Mouse (Mus musculus) heart, embryonic 12.5 days (tissue): ENCODE measurements around the gene Pibf1. TPM values are rescaled to one million over a fixed set of nuclear protein-coding genes. Genes with fewer than 3 reads are reported as not detected.

Experiments used
- ATAC-seq: fragments of 200-750 bp; cut with Nextera tagmentation; 2 replicates; pipeline ENCODE4 v1.8.0; 2017; ENCODE audit warnings: moderate TSS enrichment, moderate library complexity; ENCODE audit not compliant: insufficient number of reproducible peaks, low FRiP score
- H3K27ac ChIP-seq: fragments of 300-500 bp; sonication (generic); 2 replicates; pipeline ENCODE4 v1.5.1; 2016; ENCODE audit warnings: mild to moderate bottlenecking, moderate library complexity; ENCODE audit not compliant: poor library complexity, severe bottlenecking
- H3K27me3 ChIP-seq: fragments of 300-500 bp; sonication (generic); replicated peaks from 2 replicates; pipeline ENCODE4 v1.6.1; 2016; ENCODE audit warnings: mild to moderate bottlenecking, moderate library complexity
- H3K36me3 ChIP-seq: fragments of 300-500 bp; sonication (generic); 2 replicates; pipeline ENCODE4 v1.6.1; 2016; ENCODE audit warnings: mild to moderate bottlenecking, moderate library complexity
- H3K4me1 ChIP-seq: fragments of 300-500 bp; sonication (generic); replicated peaks from 2 replicates; pipeline ENCODE4 v1.6.1; 2016; ENCODE audit warnings: mild to moderate bottlenecking
- H3K4me2 ChIP-seq: fragments of 300-500 bp; sonication (generic); 2 replicates; pipeline ENCODE4 v1.6.1; 2016; ENCODE audit warnings: mild to moderate bottlenecking, moderate library complexity
- H3K4me3 ChIP-seq: fragments of 300-500 bp; sonication (generic); 2 replicates; pipeline ENCODE4 v1.5.1; 2016; ENCODE audit warnings: mild to moderate bottlenecking
- H3K9ac ChIP-seq: fragments of 300-500 bp; sonication (generic); 2 replicates; pipeline ENCODE4 v1.6.1; 2016; ENCODE audit warnings: mild to moderate bottlenecking, moderate library complexity
- H3K9me3 ChIP-seq: fragments of 300-500 bp; sonication (generic); replicated peaks from 2 replicates; pipeline ENCODE4 v1.6.1; 2016; ENCODE audit warnings: mild to moderate bottlenecking, moderate library complexity
- WGBS: fragments of 180-500 bp; shearing (Covaris S2); methylation state at CpG from one replicate; pipeline ENCODE4 v1.1.7; 2016; 5-methylcytosine and 5-hydroxymethylcytosine counted together
- polyA plus RNA-seq: library from polyadenylated mRNA; unstranded; fragments of >200 nt; fragmentation: Nextera tagmentation; extraction: Ambion mirVana; gene quantifications from 2 replicates; pipeline ENCODE4 v1.2.1, GENCODE M21; 2016

Gene Pibf1
- polyA plus RNA-seq, 1 experiment from 2014 or later, result 17.6 TPM

DNA sequence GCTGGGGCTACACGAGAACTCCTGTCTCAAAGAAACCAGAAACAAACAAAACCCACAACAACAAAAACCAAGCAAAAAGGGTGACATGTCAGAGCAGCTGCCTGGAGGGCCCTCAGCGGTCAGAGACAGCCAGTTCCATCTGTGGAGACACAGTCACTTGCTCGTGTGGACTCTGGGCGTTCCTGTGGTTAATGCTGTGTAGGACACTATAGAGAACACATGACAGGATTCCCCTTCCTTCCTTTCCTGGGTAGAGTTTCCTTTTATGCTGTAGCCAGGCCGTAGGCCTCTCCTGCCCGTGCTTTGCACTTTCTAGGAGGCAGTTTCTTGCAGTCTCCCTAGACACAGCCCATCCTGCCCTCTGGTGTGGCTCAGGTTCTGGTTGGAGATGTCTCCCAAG is 9.5 kb downstream of the Pibf1 start:
- no peak for ATAC-seq
- Histone ChIP-seq H3K4me3 (no peak overlapping the region), H3K36me3 (peaks cover 68% of the 10 kb centered on the region), H3K9me3 (no peaks in the 10 kb centered on the region), H3K27ac (no peak overlapping the region), H3K27me3 (no peaks in the 10 kb centered on the region), H3K4me1 (no peaks in the 10 kb centered on the region), H3K9ac (no peak overlapping the region), H3K4me2 (no peak overlapping the region)
- 91% methylated on average over 6 of the region's 6 CpGs for WGBS

DNA sequence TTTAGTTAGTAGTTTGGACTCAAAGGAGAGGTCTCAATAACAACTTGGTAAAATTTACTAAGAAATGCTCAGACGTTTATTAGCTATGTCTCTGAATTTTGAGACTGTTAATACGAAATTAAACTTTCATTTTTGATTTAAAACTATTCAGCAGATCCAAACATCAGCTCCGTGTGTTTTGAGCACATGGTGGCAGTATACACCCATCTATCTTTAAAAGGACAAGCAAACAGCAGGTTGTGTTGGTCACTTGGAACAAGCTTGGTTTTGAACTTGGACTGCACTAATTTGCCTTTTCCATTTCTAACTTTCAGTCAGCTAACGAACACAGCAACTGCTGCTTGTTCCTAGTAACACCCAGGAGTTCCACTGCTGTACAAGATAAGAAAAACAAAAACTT is 18.4 kb downstream of the Pibf1 start:
- Histone ChIP-seq H3K4me3 (no peak overlapping the region), H3K4me2 (no peak overlapping the region), H3K27me3 (no peaks in the 10 kb centered on the region), H3K9me3 (no peaks in the 10 kb centered on the region), H3K4me1 (no peaks in the 10 kb centered on the region), H3K36me3 (peaks cover 37% of the 10 kb centered on the region), H3K27ac (no peak overlapping the region), H3K9ac (no peak overlapping the region)
- ATAC-seq, result no peak
- WGBS, result 77% methylated on average over 4 of the region's 4 CpGs

DNA sequence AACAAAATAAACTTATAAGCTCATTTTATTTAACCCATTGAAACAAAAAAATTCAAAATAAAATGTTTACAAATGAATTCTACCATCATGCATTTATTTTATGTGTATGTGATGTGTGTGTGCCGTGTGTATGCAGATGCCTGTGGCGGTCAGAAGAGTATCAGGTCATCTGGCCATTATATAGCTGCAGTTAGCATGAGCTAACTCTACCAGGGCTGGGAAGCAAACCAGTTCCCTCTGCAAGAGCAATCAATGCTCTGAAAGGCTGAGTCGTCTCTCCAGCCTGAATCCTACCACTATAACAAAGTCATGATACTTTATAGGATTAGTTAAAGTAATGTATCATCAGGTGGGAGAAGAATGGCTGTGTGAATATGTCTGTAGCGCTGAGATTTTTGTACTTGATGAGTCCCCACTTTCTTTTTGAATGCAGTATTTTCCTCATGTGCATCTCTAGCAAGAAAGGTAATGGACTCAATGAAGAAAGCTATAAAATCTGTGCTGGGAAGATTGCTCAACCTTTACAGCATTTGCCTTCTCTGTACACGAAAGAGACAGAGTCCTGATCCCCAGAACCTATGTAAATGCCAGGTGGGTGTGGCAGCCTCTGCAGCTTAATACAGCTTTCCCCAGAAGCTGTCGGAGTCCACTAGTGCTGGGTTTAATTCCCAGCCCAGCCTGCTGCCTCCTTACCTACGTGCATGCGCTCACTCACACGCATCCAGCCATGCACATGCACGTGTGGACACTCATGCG is 22.5 kb downstream of the Pibf1 start:
- Histone ChIP-seq H3K4me3 (no peak overlapping the region), H3K9ac (no peak overlapping the region), H3K9me3 (no peaks in the 10 kb centered on the region), H3K27ac (no peak overlapping the region), H3K27me3 (no peaks in the 10 kb centered on the region), H3K4me1 (no peaks in the 10 kb centered on the region), H3K36me3 (peaks cover 28% of the 10 kb centered on the region), H3K4me2 (no peak overlapping the region)
- WGBS, result 88% methylated on average over 11 of the region's 11 CpGs
- no peak for ATAC-seq

DNA sequence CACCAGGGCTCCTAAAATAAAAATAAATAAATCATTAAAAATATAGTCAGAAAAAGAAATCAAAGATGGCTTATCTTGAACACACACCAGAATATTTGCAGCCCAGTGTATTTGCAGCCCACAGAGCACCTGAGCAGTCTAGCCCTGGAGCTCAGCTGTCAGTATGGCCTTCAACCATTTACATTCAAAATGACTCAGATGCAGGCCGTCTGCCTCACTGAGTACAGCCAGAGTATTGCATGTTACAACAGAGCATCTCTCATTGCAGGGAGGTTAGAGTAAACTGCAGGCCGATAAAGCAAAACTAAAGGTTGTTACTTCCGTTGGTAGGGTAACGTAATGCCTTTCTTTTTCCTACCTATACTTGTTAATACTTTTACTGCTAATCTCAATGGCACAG is 24.9 kb downstream of the Pibf1 start:
- no peak for ATAC-seq
- H3K4me3 ChIP-seq, result no peak overlapping the region
- H3K27ac ChIP-seq, result no peak overlapping the region
- H3K36me3 ChIP-seq, result peaks cover 20% of the 10 kb centered on the region
- H3K9me3 ChIP-seq, result no peaks in the 10 kb centered on the region
- 89% methylated on average over 4 of the region's 4 CpGs for WGBS
- no peak overlapping the region for H3K4me2 ChIP-seq
- H3K9ac ChIP-seq, result no peak overlapping the region
- H3K27me3 ChIP-seq, result no peaks in the 10 kb centered on the region
- no peaks in the 10 kb centered on the region for H3K4me1 ChIP-seq

DNA sequence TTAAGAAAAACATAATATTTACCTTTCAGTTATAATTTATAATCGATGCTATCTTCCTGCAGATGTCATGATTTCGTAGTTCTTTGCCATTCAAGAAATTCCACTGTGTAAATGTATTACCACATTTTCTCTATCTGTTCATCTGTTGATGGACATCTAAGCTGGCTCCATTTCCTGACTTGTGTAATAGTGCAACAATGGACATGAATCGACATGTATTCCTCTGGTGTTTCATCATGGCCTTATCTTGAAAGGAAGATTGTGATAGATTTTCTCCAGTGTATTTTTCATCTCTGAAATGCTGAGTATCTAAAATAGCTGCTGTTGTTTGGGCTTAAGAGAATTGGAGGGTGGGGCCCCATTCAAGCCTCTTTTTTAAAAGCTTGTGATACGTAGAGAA is 27.5 kb downstream of the Pibf1 start:
- Histone ChIP-seq H3K27me3 (no peaks in the 10 kb centered on the region), H3K9ac (no peak overlapping the region), H3K4me3 (no peak overlapping the region), H3K4me1 (no peaks in the 10 kb centered on the region), H3K4me2 (no peak overlapping the region), H3K9me3 (no peaks in the 10 kb centered on the region), H3K36me3 (peaks cover 22% of the 10 kb centered on the region), H3K27ac (no peak overlapping the region)
- 87% methylated on average over 4 of the region's 4 CpGs for WGBS
- no peak for ATAC-seq

DNA sequence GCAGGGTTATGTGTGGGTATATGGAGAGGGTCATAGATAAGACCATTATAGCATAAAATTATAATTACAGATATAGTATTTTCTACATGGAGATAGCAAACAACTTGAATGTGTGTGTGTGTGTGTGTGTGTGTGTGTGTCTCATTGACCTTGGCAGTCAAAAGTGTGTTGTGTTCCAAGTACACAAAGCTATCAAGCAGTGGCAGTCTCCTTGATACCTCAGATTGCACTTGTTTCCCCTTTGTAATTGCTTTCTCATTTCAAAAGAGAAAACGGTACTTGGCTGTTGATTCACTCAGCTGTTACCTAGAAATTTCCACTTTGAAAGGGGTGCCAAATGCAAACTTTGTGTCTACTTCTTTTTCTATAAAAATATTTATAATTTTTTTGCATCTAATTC is 28.3 kb downstream of the Pibf1 start:
- no peaks in the 10 kb centered on the region for H3K27me3 ChIP-seq
- 64% methylated on average over 1 of the region's 1 CpGs for WGBS

DNA sequence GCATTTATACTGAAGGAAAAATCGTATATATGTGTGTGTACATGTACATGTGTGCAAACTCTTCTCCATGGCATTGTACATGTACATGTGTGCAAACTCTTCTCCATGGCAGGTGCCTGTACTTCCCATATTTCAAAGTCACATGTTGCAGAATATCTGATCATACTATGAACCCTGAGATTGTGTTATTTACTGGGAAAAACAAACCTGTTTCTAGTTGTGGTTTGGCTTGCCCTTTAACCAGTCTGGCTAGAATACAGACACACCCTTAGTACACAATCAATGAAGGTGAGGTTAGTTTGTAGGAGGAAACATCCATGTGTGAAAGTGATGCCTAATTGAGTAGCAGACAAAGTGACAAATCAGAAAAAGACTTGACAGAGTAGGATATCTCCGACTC is 29.8 kb downstream of the Pibf1 start:
- H3K27ac ChIP-seq, result no peak overlapping the region
- ATAC-seq, result no peak
- H3K4me2 ChIP-seq, result no peak overlapping the region
- H3K9me3 ChIP-seq, result no peaks in the 10 kb centered on the region
- H3K4me3 ChIP-seq, result no peak overlapping the region
- 81% methylated on average over 2 of the region's 2 CpGs for WGBS
- H3K27me3 ChIP-seq, result no peaks in the 10 kb centered on the region
- H3K9ac ChIP-seq, result no peak overlapping the region
- no peaks in the 10 kb centered on the region for H3K4me1 ChIP-seq
- H3K36me3 ChIP-seq, result peaks cover 15% of the 10 kb centered on the region

More for the DNA sequence above, 28.3 kb downstream of the Pibf1 start:
- no peak overlapping the region for H3K27ac ChIP-seq
- H3K4me2 ChIP-seq, result no peak overlapping the region
- H3K36me3 ChIP-seq, result peaks cover 18% of the 10 kb centered on the region
- no peak for ATAC-seq
- no peak overlapping the region for H3K9ac ChIP-seq
- H3K4me3 ChIP-seq, result no peak overlapping the region
- no peaks in the 10 kb centered on the region for H3K4me1 ChIP-seq
- no peaks in the 10 kb centered on the region for H3K9me3 ChIP-seq

DNA sequence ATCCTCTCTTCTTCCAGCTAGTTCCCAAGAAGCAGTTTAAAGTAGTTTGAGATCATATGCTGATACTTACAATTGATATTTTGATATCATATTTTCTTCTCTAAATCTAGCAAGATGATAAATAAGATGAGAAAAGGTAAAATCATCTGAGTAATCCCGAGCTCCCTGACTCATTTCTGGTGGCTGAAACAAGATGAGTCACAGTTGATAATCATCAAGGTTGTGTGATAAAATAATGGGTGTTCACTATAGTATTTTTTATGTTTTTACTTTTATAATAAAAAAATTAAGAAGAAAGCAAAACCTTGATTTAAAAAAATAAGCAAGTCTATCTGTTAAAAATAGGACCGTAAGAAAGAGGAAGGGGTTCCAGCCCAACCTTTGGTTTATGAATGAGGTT is 34.8 kb downstream of the Pibf1 start:
- peaks cover 35% of the 10 kb centered on the region for H3K36me3 ChIP-seq
- WGBS, result 91% methylated on average over 2 of the region's 2 CpGs
- no peak overlapping the region for H3K4me3 ChIP-seq
- no peak overlapping the region for H3K27ac ChIP-seq
- H3K4me2 ChIP-seq, result no peak overlapping the region
- H3K27me3 ChIP-seq, result no peaks in the 10 kb centered on the region
- no peak overlapping the region for H3K9ac ChIP-seq
- no peak for ATAC-seq
- no peaks in the 10 kb centered on the region for H3K4me1 ChIP-seq
- no peaks in the 10 kb centered on the region for H3K9me3 ChIP-seq

DNA sequence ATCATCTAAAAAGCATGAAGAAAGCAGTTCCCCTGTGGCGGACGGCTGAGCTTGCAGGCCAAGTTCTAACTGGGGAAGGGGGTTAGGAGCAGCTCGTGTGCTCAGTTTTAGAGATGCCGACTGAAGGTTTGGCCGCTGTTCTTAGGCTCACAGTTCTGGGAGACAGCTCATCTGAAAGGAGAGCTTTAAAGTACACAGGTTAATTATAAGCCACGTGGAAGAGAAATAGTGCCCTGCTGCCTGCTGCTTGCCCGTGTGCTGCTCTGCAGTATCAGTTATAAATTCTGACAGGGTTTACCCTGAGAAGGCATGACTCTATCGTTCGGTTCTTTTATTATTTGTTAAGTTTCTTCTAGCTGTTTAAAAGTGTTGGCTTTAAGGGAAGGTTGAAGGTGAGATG is 36.5 kb downstream of the Pibf1 start:
- Histone ChIP-seq H3K27me3 (no peaks in the 10 kb centered on the region), H3K9me3 (no peaks in the 10 kb centered on the region), H3K4me2 (no peak overlapping the region), H3K4me1 (no peaks in the 10 kb centered on the region), H3K27ac (no peak overlapping the region), H3K4me3 (no peak overlapping the region), H3K9ac (no peak overlapping the region), H3K36me3 (peaks cover 43% of the 10 kb centered on the region)
- no peak for ATAC-seq
- 90% methylated on average over 9 of the region's 9 CpGs for WGBS

DNA sequence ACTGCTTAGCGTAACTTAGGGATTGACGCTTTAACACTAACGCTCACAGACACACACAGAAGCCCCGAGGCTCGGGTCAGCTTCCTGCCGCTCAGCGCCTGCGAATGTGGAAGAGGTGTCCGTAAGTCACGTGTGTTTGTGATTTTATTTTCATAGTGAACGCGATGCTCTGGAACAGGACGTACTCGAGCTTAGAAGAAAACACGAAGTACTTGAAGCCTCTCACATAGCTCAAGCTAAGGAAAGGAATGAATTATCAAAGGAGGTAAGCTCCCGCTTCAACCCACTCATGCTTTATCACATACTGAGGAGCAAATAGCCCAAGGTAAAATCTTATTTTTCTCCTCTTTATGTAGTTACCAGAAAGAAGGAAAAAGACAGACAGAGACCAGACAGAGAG is 37.1 kb downstream of the Pibf1 start:
- WGBS, result 95% methylated on average over 16 of the region's 16 CpGs
- Histone ChIP-seq H3K36me3 (peaks cover 38% of the 10 kb centered on the region), H3K9me3 (no peaks in the 10 kb centered on the region), H3K4me2 (no peak overlapping the region), H3K4me3 (no peak overlapping the region), H3K27ac (no peak overlapping the region), H3K27me3 (no peaks in the 10 kb centered on the region), H3K4me1 (no peaks in the 10 kb centered on the region), H3K9ac (no peak overlapping the region)
- no peak for ATAC-seq

DNA sequence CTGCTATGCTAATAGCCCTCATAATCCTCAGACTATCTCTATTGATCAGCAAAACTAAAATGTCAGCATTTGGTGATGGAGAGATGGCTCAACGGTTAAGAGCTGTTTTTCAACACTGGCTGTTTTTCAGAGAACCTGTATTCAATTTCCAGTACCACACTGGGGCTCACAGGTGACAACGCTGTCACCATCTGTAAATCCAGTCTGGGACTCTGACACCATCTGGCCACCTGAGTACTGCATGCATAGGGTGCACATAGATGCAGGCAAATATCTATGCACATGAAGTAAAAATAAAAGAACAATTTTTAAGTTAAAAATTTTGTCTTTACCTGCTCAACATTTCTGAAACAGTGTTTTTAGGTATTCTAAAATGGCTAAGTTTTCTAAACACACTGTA is 40.8 kb downstream of the Pibf1 start:
- 91% methylated on average over 2 of the region's 2 CpGs for WGBS
- Histone ChIP-seq H3K36me3 (peaks cover 37% of the 10 kb centered on the region), H3K9me3 (no peaks in the 10 kb centered on the region)

More for the DNA sequence above, 40.8 kb downstream of the Pibf1 start:
- Histone ChIP-seq H3K27me3 (no peaks in the 10 kb centered on the region), H3K9ac (no peak overlapping the region), H3K4me2 (no peak overlapping the region), H3K4me3 (no peak overlapping the region), H3K4me1 (no peaks in the 10 kb centered on the region), H3K27ac (no peak overlapping the region)
- ATAC-seq, result no peak
